In the genomic region with DNA sequence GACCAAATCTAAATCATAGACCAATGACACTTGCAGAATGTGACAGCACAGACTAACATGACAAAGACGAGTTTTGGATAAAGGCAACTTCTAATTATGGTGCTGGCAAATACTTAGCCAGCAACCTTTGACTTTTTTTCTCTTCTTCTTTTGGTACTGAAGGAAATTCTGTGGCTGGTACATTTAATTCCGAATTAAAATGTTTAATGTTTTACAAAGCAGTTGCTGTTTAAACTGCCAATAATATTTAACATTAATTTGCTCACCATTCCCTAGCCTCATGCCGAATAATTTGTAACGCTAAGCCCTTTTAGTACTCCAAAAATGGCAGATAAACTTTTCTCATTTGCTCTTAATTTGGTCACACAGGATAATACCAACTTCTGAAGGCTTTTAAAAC, we compare ENCODE assay signal across 32 mouse cellular contexts.
"Had no signal": no experiment of that assay in that cellular context is flagged by ENCODE, and none has a peak within 500 bp of the region (broad histone marks: within the 10 kb centered on the region; RNA-seq: fewer than 3 reads in every experiment).

No protein-coding gene starts in this region.

- H3K27me3 ChIP-seq: heart, embryonic 12.5 days; heart, embryonic 13.5 days; heart, embryonic 15.5 days; hindbrain, embryonic 12.5 days; hindbrain, embryonic 13.5 days; hindbrain, embryonic 15.5 days; intestine, embryonic 15.5 days; kidney, embryonic 15.5 days had no signal

- DNase-seq: heart, postnatal 10 days; heart, postnatal 14 days; heart, postnatal 36 days; heart, postnatal 4 days; kidney, adult 11 months; kidney, adult 18-20 months; kidney, postnatal 14 days; kidney, postnatal 25 days; kidney, postnatal 36 days; kidney, postnatal 4 days; layer of hippocampus, adult 9-11 months; layer of hippocampus, postnatal 36 days had no signal

- ATAC-seq: hindbrain, embryonic 16.5 days; hindbrain, postnatal 0 days; inflammation-experienced regulatory T-cells, adult 6 months; intestine, embryonic 15.5 days; intestine, embryonic 16.5 days; intestine, postnatal 0 days had no signal

- H3K4me2 ChIP-seq: heart, embryonic 11.5 days; heart, embryonic 12.5 days; heart, embryonic 13.5 days; heart, embryonic 15.5 days; hindbrain, embryonic 12.5 days; hindbrain, embryonic 13.5 days; hindbrain, embryonic 14.5 days; hindbrain, embryonic 15.5 days; intestine, embryonic 15.5 days; kidney, embryonic 15.5 days had no signal

- H3K4me3 ChIP-seq: heart, embryonic 10.5 days; heart, embryonic 12.5 days; heart, embryonic 13.5 days; heart, embryonic 15.5 days; hindbrain, embryonic 10.5 days; hindbrain, embryonic 12.5 days; hindbrain, embryonic 13.5 days; hindbrain, embryonic 15.5 days; intestine, embryonic 15.5 days; kidney, embryonic 15.5 days; layer of hippocampus, adult 2 months; left cerebral cortex, adult 2 months had no signal

- H3K36me3 ChIP-seq: heart, embryonic 10.5 days; heart, embryonic 12.5 days; heart, embryonic 13.5 days; heart, embryonic 15.5 days; hindbrain, embryonic 10.5 days; hindbrain, embryonic 12.5 days; hindbrain, embryonic 13.5 days; hindbrain, embryonic 15.5 days; intestine, embryonic 15.5 days; kidney, embryonic 15.5 days had no signal

- H3K27ac ChIP-seq: heart, embryonic 10.5 days; heart, embryonic 13.5 days; heart, embryonic 15.5 days; hindbrain, embryonic 10.5 days; hindbrain, embryonic 12.5 days; hindbrain, embryonic 13.5 days; hindbrain, embryonic 14.5 days; hindbrain, embryonic 15.5 days; hindbrain, postnatal 0 days; intestine, embryonic 15.5 days; kidney, embryonic 15.5 days; kidney, postnatal 0 days; layer of hippocampus, adult 2 months; left cerebral cortex, adult 2 months had no signal

- H3K9ac ChIP-seq: heart, embryonic 12.5 days; heart, embryonic 13.5 days; heart, embryonic 15.5 days; hindbrain, embryonic 12.5 days; hindbrain, embryonic 13.5 days; hindbrain, embryonic 14.5 days; hindbrain, embryonic 15.5 days; intestine, embryonic 15.5 days; kidney, embryonic 15.5 days had no signal

- H3K9me3 ChIP-seq: heart, embryonic 10.5 days; heart, embryonic 12.5 days; heart, embryonic 13.5 days; heart, embryonic 15.5 days; hindbrain, embryonic 10.5 days; hindbrain, embryonic 12.5 days; hindbrain, embryonic 13.5 days; hindbrain, embryonic 15.5 days; intestine, embryonic 15.5 days; kidney, embryonic 15.5 days had no signal

- H3K4me1 ChIP-seq: heart, embryonic 10.5 days; heart, embryonic 12.5 days; heart, embryonic 13.5 days; heart, embryonic 15.5 days; hindbrain, embryonic 10.5 days; hindbrain, embryonic 12.5 days; hindbrain, embryonic 13.5 days; hindbrain, embryonic 15.5 days; intestine, embryonic 15.5 days; kidney, embryonic 15.5 days had no signal
